Mouse (Mus musculus): ENCODE measurements at regions not wholly inside any gene's neighbourhood (a gene's known extent, or its start where the extent isn't known, plus 50 kb on each side); places are given as distances from the start of the nearest gene placed in this dataset.
A peak's percentile ranks its signal among the peaks of the same experiment; 100 is the strongest.

- no peak overlapping the region for H3K4me2 ChIP-seq (ENCODE audit: low read length)
- H3K9me3 ChIP-seq (ENCODE audit: control insufficient read depth, low read length) = no peaks in the 10 kb centered on the region
- H3K27ac ChIP-seq (ENCODE audit: low read length) = no peak overlapping the region
- no peak overlapping the region for H3K9ac ChIP-seq (replicated peaks; ENCODE audit: low read depth, low read length)
- ATAC-seq = no peak
- no peaks in the 10 kb centered on the region for H3K27me3 ChIP-seq (replicated peaks; ENCODE audit: control insufficient read depth, insufficient read depth, low read length)
- H3K4me3 ChIP-seq (replicated peaks; ENCODE audit: low read length) = no peak overlapping the region
- WGBS = 47% methylated on average over 14 of the region's 14 CpGs
- no peaks in the 10 kb centered on the region for H3K4me1 ChIP-seq (replicated peaks; ENCODE audit: control insufficient read depth, insufficient read depth, low read length)
- H3K36me3 ChIP-seq (ENCODE audit: control insufficient read depth, insufficient read depth) = no peaks in the 10 kb centered on the region
Measured at GRCm38 (mm10) chr13:71529397-71530122, 434.0 kb downstream of the Irx1 start.

GRCm38 (mm10) chr13:71517776-71518175 is 445.7 kb downstream of the Irx1 start:
- Histone ChIP-seq H3K9ac (replicated peaks; ENCODE audit: low read depth, low read length) (no peak overlapping the region), H3K4me2 (ENCODE audit: low read length) (no peak overlapping the region), H3K4me3 (replicated peaks; ENCODE audit: low read length) (no peak overlapping the region), H3K9me3 (ENCODE audit: control insufficient read depth, low read length) (no peaks in the 10 kb centered on the region), H3K4me1 (replicated peaks; ENCODE audit: control insufficient read depth, insufficient read depth, low read length) (peaks cover 4% of the 10 kb centered on the region; the same call in 1 of the 2 replicates), H3K36me3 (ENCODE audit: control insufficient read depth, insufficient read depth) (no peaks in the 10 kb centered on the region), H3K27me3 (replicated peaks; ENCODE audit: control insufficient read depth, insufficient read depth, low read length) (no peaks in the 10 kb centered on the region), H3K27ac (ENCODE audit: low read length) (no peak overlapping the region)
- WGBS = 84% methylated on average over 1 of the region's 1 CpGs
- ATAC-seq = no peak

- Histone ChIP-seq H3K9me3 (ENCODE audit: control insufficient read depth, low read length) (no peaks in the 10 kb centered on the region), H3K27me3 (replicated peaks; ENCODE audit: control insufficient read depth, insufficient read depth, low read length) (no peaks in the 10 kb centered on the region), H3K27ac (ENCODE audit: low read length) (no peak overlapping the region), H3K9ac (replicated peaks; ENCODE audit: low read depth, low read length) (no peak overlapping the region), H3K4me3 (replicated peaks; ENCODE audit: low read length) (no peak overlapping the region), H3K4me1 (replicated peaks; ENCODE audit: control insufficient read depth, insufficient read depth, low read length) (peaks cover 6% of the 10 kb centered on the region), H3K4me2 (ENCODE audit: low read length) (no peak overlapping the region), H3K36me3 (ENCODE audit: control insufficient read depth, insufficient read depth) (no peaks in the 10 kb centered on the region)
- 23% methylated on average over 6 of the region's 6 CpGs for WGBS
- ATAC-seq = peak; percentile 60; the same call in 1 of the 2 replicates
Measured at GRCm38 (mm10) chr13:71513204-71513603, 450.3 kb downstream of the Irx1 start.

- H3K9ac ChIP-seq (replicated peaks; ENCODE audit: low read depth, low read length) = no peak overlapping the region
- WGBS = 3% methylated on average over 9 of the region's 9 CpGs
Measured at GRCm38 (mm10) chr13:71507956-71508401, 455.5 kb downstream of the Irx1 start.

GRCm38 (mm10) chr13:71507421-71507931 is 456.0 kb downstream of the Irx1 start:
- Histone ChIP-seq H3K9ac (replicated peaks; ENCODE audit: low read depth, low read length) (no peak overlapping the region), H3K27ac (ENCODE audit: low read length) (peak overlapping the region; percentile 3; the same call in 1 of the 2 replicates), H3K4me1 (replicated peaks; ENCODE audit: control insufficient read depth, insufficient read depth, low read length) (peaks cover 14% of the 10 kb centered on the region), H3K36me3 (ENCODE audit: control insufficient read depth, insufficient read depth) (no peaks in the 10 kb centered on the region), H3K4me2 (ENCODE audit: low read length) (peak overlapping the region; percentile 20), H3K27me3 (replicated peaks; ENCODE audit: control insufficient read depth, insufficient read depth, low read length) (0 out of 2 replicates have a peak, but pooled peaks cover 2% of the 10 kb centered on the region), H3K4me3 (replicated peaks; ENCODE audit: low read length) (no peak overlapping the region), H3K9me3 (ENCODE audit: control insufficient read depth, low read length) (no peaks in the 10 kb centered on the region)
- peak; percentile 92 for ATAC-seq
- 3% methylated on average over 10 of the region's 10 CpGs for WGBS

More at GRCm38 (mm10) chr13:71507956-71508401, 455.5 kb downstream of the Irx1 start:
- Histone ChIP-seq H3K4me2 (ENCODE audit: low read length) (no peak overlapping the region), H3K9me3 (ENCODE audit: control insufficient read depth, low read length) (no peaks in the 10 kb centered on the region), H3K4me1 (replicated peaks; ENCODE audit: control insufficient read depth, insufficient read depth, low read length) (peaks cover 14% of the 10 kb centered on the region), H3K4me3 (replicated peaks; ENCODE audit: low read length) (no peak overlapping the region), H3K27me3 (replicated peaks; ENCODE audit: control insufficient read depth, insufficient read depth, low read length) (0 out of 2 replicates have a peak, but pooled peaks cover 2% of the 10 kb centered on the region), H3K36me3 (ENCODE audit: control insufficient read depth, insufficient read depth) (no peaks in the 10 kb centered on the region), H3K27ac (ENCODE audit: low read length) (peak overlapping the region; percentile 3; the same call in 1 of the 2 replicates)
- peak; percentile 73 for ATAC-seq

- Histone ChIP-seq H3K9ac (replicated peaks; ENCODE audit: low read depth, low read length) (no peak overlapping the region), H3K9me3 (ENCODE audit: control insufficient read depth, low read length) (no peaks in the 10 kb centered on the region), H3K27ac (ENCODE audit: low read length) (no peak overlapping the region; the same call in 1 of the 2 replicates), H3K27me3 (replicated peaks; ENCODE audit: control insufficient read depth, insufficient read depth, low read length) (0 out of 2 replicates have a peak, but pooled peaks cover 2% of the 10 kb centered on the region), H3K36me3 (ENCODE audit: control insufficient read depth, insufficient read depth) (no peaks in the 10 kb centered on the region), H3K4me2 (ENCODE audit: low read length) (no peak overlapping the region), H3K4me1 (replicated peaks; ENCODE audit: control insufficient read depth, insufficient read depth, low read length) (peaks cover 14% of the 10 kb centered on the region), H3K4me3 (replicated peaks; ENCODE audit: low read length) (no peak overlapping the region)
- WGBS = 30% methylated on average over 7 of the region's 7 CpGs
- no peak for ATAC-seq
Measured at GRCm38 (mm10) chr13:71506777-71507176, 456.7 kb downstream of the Irx1 start.

GRCm38 (mm10) chr13:71489773-71490172 is 473.8 kb downstream of the Irx1 start:
- no peak overlapping the region for H3K9ac ChIP-seq (replicated peaks; ENCODE audit: low read depth, low read length)
- no peaks in the 10 kb centered on the region for H3K27me3 ChIP-seq (replicated peaks; ENCODE audit: control insufficient read depth, insufficient read depth, low read length)
- no peak for ATAC-seq
- no peaks in the 10 kb centered on the region for H3K36me3 ChIP-seq (ENCODE audit: control insufficient read depth, insufficient read depth)
- no peak overlapping the region for H3K27ac ChIP-seq (ENCODE audit: low read length)
- no peaks in the 10 kb centered on the region for H3K9me3 ChIP-seq (ENCODE audit: control insufficient read depth, low read length)
- H3K4me1 ChIP-seq (replicated peaks; ENCODE audit: control insufficient read depth, insufficient read depth, low read length) = no peaks in the 10 kb centered on the region
- H3K4me2 ChIP-seq (ENCODE audit: low read length) = no peak overlapping the region
- H3K4me3 ChIP-seq (replicated peaks; ENCODE audit: low read length) = no peak overlapping the region
- WGBS = 78% methylated on average over 6 of the region's 6 CpGs

- Histone ChIP-seq H3K9me3 (ENCODE audit: control insufficient read depth, low read length) (no peaks in the 10 kb centered on the region), H3K4me2 (ENCODE audit: low read length) (no peak overlapping the region), H3K9ac (replicated peaks; ENCODE audit: low read depth, low read length) (no peak overlapping the region), H3K4me1 (replicated peaks; ENCODE audit: control insufficient read depth, insufficient read depth, low read length) (no peaks in the 10 kb centered on the region), H3K36me3 (ENCODE audit: control insufficient read depth, insufficient read depth) (no peaks in the 10 kb centered on the region), H3K27me3 (replicated peaks; ENCODE audit: control insufficient read depth, insufficient read depth, low read length) (no peaks in the 10 kb centered on the region), H3K4me3 (replicated peaks; ENCODE audit: low read length) (no peak overlapping the region), H3K27ac (ENCODE audit: low read length) (no peak overlapping the region)
- no peak for ATAC-seq
Measured at GRCm38 (mm10) chr13:71481205-71481604, 482.3 kb downstream of the Irx1 start.

- H3K4me1 ChIP-seq (replicated peaks; ENCODE audit: control insufficient read depth, insufficient read depth, low read length) = peaks cover 7% of the 10 kb centered on the region
- WGBS = 65% methylated on average over 3 of the region's 3 CpGs
- H3K9me3 ChIP-seq (ENCODE audit: control insufficient read depth, low read length) = no peaks in the 10 kb centered on the region
- ATAC-seq = no peak
- H3K4me3 ChIP-seq (replicated peaks; ENCODE audit: low read length) = no peak overlapping the region
- H3K36me3 ChIP-seq (ENCODE audit: control insufficient read depth, insufficient read depth) = no peaks in the 10 kb centered on the region
- no peak overlapping the region for H3K4me2 ChIP-seq (ENCODE audit: low read length)
- peaks cover 12% of the 10 kb centered on the region; the same call in 1 of the 2 replicates for H3K27me3 ChIP-seq (replicated peaks; ENCODE audit: control insufficient read depth, insufficient read depth, low read length)
- no peak overlapping the region for H3K27ac ChIP-seq (ENCODE audit: low read length)
- no peak overlapping the region for H3K9ac ChIP-seq (replicated peaks; ENCODE audit: low read depth, low read length)
Measured at GRCm38 (mm10) chr13:71461552-71461951, 502.0 kb downstream of the Irx1 start.

All from forebrain, embryonic 16.5 days (tissue).